ENCODE assay signal across 23 mouse cellular contexts in the genomic region with DNA sequence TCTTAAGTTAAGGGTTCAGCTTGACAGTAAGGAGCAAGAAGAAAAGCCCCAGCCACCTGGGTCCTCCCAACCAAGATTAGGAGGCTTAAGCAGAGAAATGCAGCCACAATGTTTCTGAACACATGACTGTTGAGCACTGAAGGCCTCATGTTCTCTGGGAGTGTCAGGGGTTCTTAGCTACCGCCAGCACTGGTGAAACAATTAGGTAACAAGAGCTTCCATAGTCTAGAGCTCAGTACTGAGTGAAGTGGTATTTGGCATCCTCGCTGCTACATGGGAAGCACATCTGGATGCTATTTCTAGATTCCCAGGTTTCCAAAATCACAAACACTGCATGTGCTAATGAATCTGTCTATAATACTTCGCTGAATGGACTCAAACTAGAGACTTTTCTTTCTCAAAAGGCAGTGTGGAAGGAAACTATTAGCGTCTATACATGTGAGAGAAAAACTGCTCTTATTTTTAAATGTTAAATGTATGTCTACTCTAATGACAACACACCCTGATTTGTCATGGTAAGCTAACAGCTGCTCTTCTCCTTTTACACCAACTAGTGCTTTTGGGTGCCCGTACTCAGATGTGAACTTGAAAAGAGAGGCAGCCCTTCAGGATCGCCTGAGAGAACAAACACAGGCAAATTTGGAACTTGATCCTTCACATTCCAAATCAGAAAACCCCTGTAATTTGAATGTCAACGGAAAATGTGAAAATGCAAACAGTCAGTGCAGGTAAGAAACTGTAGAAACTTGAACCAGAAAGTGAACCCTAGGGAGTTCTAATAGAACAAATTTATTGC.
DNase-seq lines count a peak whose midpoint lies in the region; ATAC-seq lines count a peak whose summit lies in the region.
"Had no signal": no experiment of that assay in that cellular context is flagged by ENCODE, and none has a peak within 500 bp of the region (broad histone marks: within the 10 kb centered on the region; RNA-seq: fewer than 3 reads in every experiment).

No protein-coding gene starts in this region.

- H3K4me3 ChIP-seq in embryonic facial prominence, embryonic 11.5 days (ENCODE audit: low read depth, low read length) = no peak overlapping the region
- no peak overlapping the region for H3K4me3 ChIP-seq in embryonic facial prominence, embryonic 10.5 days
- no peak overlapping the region for H3K4me3 ChIP-seq in embryonic facial prominence, embryonic 12.5 days
- H3K4me3 ChIP-seq in intestine, embryonic 15.5 days (replicated peaks) = no peak overlapping the region
- H3K4me3 ChIP-seq: forebrain, embryonic 10.5 days; forebrain, embryonic 13.5 days; heart, embryonic 12.5 days; heart, embryonic 15.5 days; hindbrain, embryonic 10.5 days; hindbrain, embryonic 15.5 days had no signal

- no peaks in the 10 kb centered on the region for H3K4me1 ChIP-seq in embryonic facial prominence, embryonic 11.5 days (ENCODE audit: control insufficient read depth, insufficient read depth, low read length)
- no peaks in the 10 kb centered on the region for H3K4me1 ChIP-seq in embryonic facial prominence, embryonic 10.5 days
- 0 out of 2 replicates have a peak, but pooled peaks cover 6% of the 10 kb centered on the region for H3K4me1 ChIP-seq in embryonic facial prominence, embryonic 12.5 days
- no peaks in the 10 kb centered on the region for H3K4me1 ChIP-seq in intestine, embryonic 15.5 days (replicated peaks)
- H3K4me1 ChIP-seq: forebrain, embryonic 10.5 days; forebrain, embryonic 13.5 days; heart, embryonic 12.5 days; heart, embryonic 15.5 days; hindbrain, embryonic 10.5 days; hindbrain, embryonic 15.5 days had no signal

- H3K9ac ChIP-seq in embryonic facial prominence, embryonic 11.5 days (replicated peaks; ENCODE audit: low read length) = no peak overlapping the region
- no peak overlapping the region for H3K9ac ChIP-seq in embryonic facial prominence, embryonic 12.5 days
- no peak overlapping the region for H3K9ac ChIP-seq in intestine, embryonic 15.5 days
- H3K9ac ChIP-seq: forebrain, embryonic 13.5 days; forebrain, postnatal 0 days; heart, embryonic 12.5 days; heart, embryonic 15.5 days; hindbrain, embryonic 15.5 days had no signal

- peak; percentile 49 for DNase-seq in embryonic facial prominence, embryonic 11.5 days (ENCODE audit: low spot score)
- DNase-seq in embryonic facial prominence, embryonic 10.5 days (ENCODE audit: low spot score) = no peak
- DNase-seq in forelimb bud, embryonic 11.5 days (ENCODE audit: low read depth, low spot score) = peak; percentile 19
- DNase-seq in T-cell, adult 2 months (ENCODE audit: low spot score) = no peak
- DNase-seq: adrenal gland, postnatal 10 days; cerebellum, adult 11 months; cerebellum, adult 2 months; cerebellum, adult 9-11 months; cerebellum, postnatal 25 days; forebrain, postnatal 0 days; gastrocnemius, postnatal 25 days; heart, adult 18-20 months; heart, postnatal 10 days; heart, postnatal 36 days; kidney, adult 11 months had no signal

- WGBS in embryonic facial prominence, embryonic 11.5 days = 46% methylated on average over 7 of the region's 7 CpGs
- 56% methylated on average over 7 of the region's 7 CpGs for WGBS in embryonic facial prominence, embryonic 10.5 days
- 32% methylated on average over 7 of the region's 7 CpGs for WGBS in embryonic facial prominence, embryonic 12.5 days
- 76% methylated on average over 7 of the region's 7 CpGs for WGBS in intestine, embryonic 15.5 days

- no peaks in the 10 kb centered on the region for H3K27me3 ChIP-seq in embryonic facial prominence, embryonic 11.5 days (ENCODE audit: control insufficient read depth, insufficient read depth, low read length)
- no peaks in the 10 kb centered on the region for H3K27me3 ChIP-seq in embryonic facial prominence, embryonic 10.5 days (replicated peaks; ENCODE audit: low read depth, poor library complexity, severe bottlenecking)
- H3K27me3 ChIP-seq in embryonic facial prominence, embryonic 12.5 days = no peaks in the 10 kb centered on the region
- H3K27me3 ChIP-seq in intestine, embryonic 15.5 days (replicated peaks) = no peaks in the 10 kb centered on the region
- H3K27me3 ChIP-seq: forebrain, embryonic 13.5 days; heart, embryonic 12.5 days; heart, embryonic 15.5 days; hindbrain, embryonic 15.5 days had no signal

- peak; percentile 70 for ATAC-seq in embryonic facial prominence, embryonic 11.5 days (replicated peaks; ENCODE audit: insufficient number of reproducible peaks, low FRiP score, low TSS enrichment, low read depth)
- ATAC-seq in embryonic facial prominence, embryonic 12.5 days (ENCODE audit: insufficient number of reproducible peaks, insufficient read depth, low FRiP score, low TSS enrichment) = peak; percentile 75; the same call in 1 of the 2 replicates
- ATAC-seq in intestine, embryonic 15.5 days = no peak
- ATAC-seq: forebrain, embryonic 13.5 days; forebrain, postnatal 0 days had no signal

- no peaks in the 10 kb centered on the region for H3K36me3 ChIP-seq in embryonic facial prominence, embryonic 11.5 days (replicated peaks; ENCODE audit: control insufficient read depth, insufficient read depth, low read depth, low read length)
- H3K36me3 ChIP-seq in embryonic facial prominence, embryonic 10.5 days (replicated peaks) = no peaks in the 10 kb centered on the region
- H3K36me3 ChIP-seq in embryonic facial prominence, embryonic 12.5 days = no peaks in the 10 kb centered on the region
- H3K36me3 ChIP-seq in intestine, embryonic 15.5 days = no peaks in the 10 kb centered on the region
- H3K36me3 ChIP-seq: forebrain, embryonic 10.5 days; heart, embryonic 12.5 days; heart, embryonic 15.5 days; hindbrain, embryonic 10.5 days; hindbrain, embryonic 15.5 days had no signal

- H3K27ac ChIP-seq in embryonic facial prominence, embryonic 11.5 days (replicated peaks; ENCODE audit: low read depth, low read length) = no peak overlapping the region
- H3K27ac ChIP-seq in embryonic facial prominence, embryonic 10.5 days (replicated peaks) = no peak overlapping the region
- no peak overlapping the region for H3K27ac ChIP-seq in embryonic facial prominence, embryonic 12.5 days
- no peak overlapping the region for H3K27ac ChIP-seq in intestine, embryonic 15.5 days
- H3K27ac ChIP-seq: forebrain, embryonic 10.5 days; forebrain, embryonic 13.5 days; heart, embryonic 15.5 days; hindbrain, embryonic 10.5 days; hindbrain, embryonic 15.5 days had no signal

- H3K4me2 ChIP-seq in embryonic facial prominence, embryonic 11.5 days (ENCODE audit: low read depth, low read length) = no peak overlapping the region
- no peak overlapping the region for H3K4me2 ChIP-seq in embryonic facial prominence, embryonic 12.5 days (replicated peaks)
- no peak overlapping the region for H3K4me2 ChIP-seq in intestine, embryonic 15.5 days (replicated peaks)
- H3K4me2 ChIP-seq: forebrain, embryonic 13.5 days; heart, embryonic 12.5 days; heart, embryonic 15.5 days; hindbrain, embryonic 15.5 days had no signal

- no peaks in the 10 kb centered on the region for H3K9me3 ChIP-seq in embryonic facial prominence, embryonic 11.5 days (replicated peaks; ENCODE audit: control insufficient read depth, low read length)
- no peaks in the 10 kb centered on the region for H3K9me3 ChIP-seq in embryonic facial prominence, embryonic 10.5 days
- no peaks in the 10 kb centered on the region for H3K9me3 ChIP-seq in embryonic facial prominence, embryonic 12.5 days
- H3K9me3 ChIP-seq in intestine, embryonic 15.5 days = no peaks in the 10 kb centered on the region
- H3K9me3 ChIP-seq: forebrain, embryonic 10.5 days; forebrain, embryonic 13.5 days; heart, embryonic 12.5 days; heart, embryonic 15.5 days; hindbrain, embryonic 10.5 days; hindbrain, embryonic 15.5 days had no signal

Comparison
In these comparisons a context has a peak if more than half of its experiments do, and no peak if none do; other contexts are left out.
1. DNase-seq: peak in embryonic facial prominence, embryonic 11.5 days (single experiment) and forelimb bud, embryonic 11.5 days (single experiment); none in embryonic facial prominence, embryonic 10.5 days (single experiment) and T-cell, adult 2 months (single experiment).